Mouse (Mus musculus) cerebellum, postnatal 25 days (tissue): ENCODE data around the gene Mlph.

Source experiments
- DNase-seq, 2 experiments: peaks; one replicate each; pipeline ENCODE4 v3.0.0; 2021; ENCODE audit warnings: mixed read lengths in 2 of 2

Gene Mlph

GRCm38 (mm10) chr1:90969881-90970390 is 55.1 kb downstream of the Mlph start:
- DNase-seq, result no peak

- peak; percentile 93 to 96 for DNase-seq
Measured at GRCm38 (mm10) chr1:90972911-90973573, 58.2 kb downstream of the Mlph start.

- no peak for DNase-seq
Measured at GRCm38 (mm10) chr1:90973574-90973911, 58.7 kb downstream of the Mlph start.

GRCm38 (mm10) chr1:90974906-90975649 is 60.2 kb downstream of the Mlph start:
- DNase-seq, result peak in 1 of 2 experiments; percentile 35

- DNase-seq, result no peak
Measured at GRCm38 (mm10) chr1:90975960-90976359, 61.1 kb downstream of the Mlph start.

- DNase-seq, result no peak
Measured at GRCm38 (mm10) chr1:90980638-90981330, 65.9 kb downstream of the Mlph start.

- no peak for DNase-seq
Measured at GRCm38 (mm10) chr1:90981346-90981745, 66.5 kb downstream of the Mlph start.

GRCm38 (mm10) chr1:90995916-90996315 is 81.0 kb downstream of the Mlph start:
- no peak for DNase-seq

GRCm38 (mm10) chr1:90997136-90997535 is 82.3 kb downstream of the Mlph start:
- no peak for DNase-seq

- DNase-seq, result no peak
Measured at GRCm38 (mm10) chr1:90997641-90998040, 82.8 kb downstream of the Mlph start.

GRCm38 (mm10) chr1:90998268-90998890 is 83.5 kb downstream of the Mlph start, which contains the start of gene Lrrfip1:
Gene Lrrfip1, plus strand, starts transcription at chr1:90998737.
- DNase-seq, result peak; percentile 70 to 77

- peak in 1 of 2 experiments; percentile 21 for DNase-seq
Measured at GRCm38 (mm10) chr1:90998891-90999611, 84.2 kb downstream of the Mlph start.

- no peak for DNase-seq
Measured at GRCm38 (mm10) chr1:90999911-91000601, 85.2 kb downstream of the Mlph start.
